Mouse (Mus musculus): Measurements from ENCODE around the gene Olfr608. TPM values are rescaled to one million over a fixed set of nuclear protein-coding genes. Genes with fewer than 3 reads are reported as not detected.
"Not testable (repeated sequence)": the region's sequence is repeated elsewhere in the genome, so short reads cannot be mapped to it uniquely, and the experiment has no call there.

The Olfr608 gene
- polyA plus RNA-seq, 2 experiments, result not detected

- WGBS, result 79% methylated on average over 2 of the region's 2 CpGs
- H3K9me3 ChIP-seq (ENCODE audit: control insufficient read depth, low read length), result no peaks in the 10 kb centered on the region
- no peaks in the 10 kb centered on the region for H3K4me1 ChIP-seq (ENCODE audit: control insufficient read depth, insufficient read depth, low read length)
- no peaks in the 10 kb centered on the region for H3K27me3 ChIP-seq (ENCODE audit: control insufficient read depth, insufficient read depth, low read length)
- no peak for TF ChIP-seq POLR2A (IDR thresholded peaks at IDR 0.05; ENCODE audit: borderline replicate concordance, extremely low read depth, insufficient read depth, insufficient read length)
- no peak within 1 kb of the TSS for H3K4me3 ChIP-seq (replicated peaks; ENCODE audit: low read length)
- H3K9ac ChIP-seq (ENCODE audit: low read depth, low read length, severe bottlenecking), result no peak within 1 kb of the TSS
- ATAC-seq (ENCODE audit: low FRiP score, low read depth), result no peak
- no peak within 1 kb of the TSS for H3K4me2 ChIP-seq (replicated peaks; ENCODE audit: low read depth, low read length, severe bottlenecking)
- DNase-seq (ENCODE audit: low spot score), result no peak
- no peak within 1 kb of the TSS for H3K27ac ChIP-seq (replicated peaks; ENCODE audit: low read depth, low read length)
- H3K36me3 ChIP-seq (ENCODE audit: control insufficient read depth, insufficient read depth, low read length), result no peaks in the 10 kb centered on the region
Observed at GRCm38 (mm10) chr7:103512022-103512421, 42.3 kb downstream of the Olfr608 start, which contains the start of gene Olfr610. TSS of gene Olfr610 (minus strand) at chr7:103512122.

GRCm38 (mm10) chr7:103520746-103521145 lies 51.1 kb downstream of the Olfr608 start, which contains the start of gene Olfr611:
TSS of gene Olfr611 (minus strand) at chr7:103520846.
- not testable (repeated sequence) for H3K36me3 ChIP-seq (ENCODE audit: control insufficient read depth, insufficient read depth, low read length); H3K4me3 ChIP-seq (replicated peaks; ENCODE audit: low read length); H3K4me2 ChIP-seq (replicated peaks; ENCODE audit: low read depth, low read length, severe bottlenecking); ATAC-seq (ENCODE audit: low FRiP score, low read depth); H3K27ac ChIP-seq (replicated peaks; ENCODE audit: low read depth, low read length); H3K9me3 ChIP-seq (ENCODE audit: control insufficient read depth, low read length); H3K4me1 ChIP-seq (ENCODE audit: control insufficient read depth, insufficient read depth, low read length); DNase-seq (ENCODE audit: low spot score); H3K9ac ChIP-seq (ENCODE audit: low read depth, low read length, severe bottlenecking); H3K27me3 ChIP-seq (ENCODE audit: control insufficient read depth, insufficient read depth, low read length)
- 74% methylated on average over 1 of the region's 1 CpGs for WGBS

Other genes starting within 250 kb of the Olfr608 start
- gene Usp17ld, start 217.4 kb upstream of the Olfr608 start, polyA plus RNA-seq (2012; rRNA removed), result not detected in 2 replicates
- gene Usp17ld, start 217.4 kb upstream of the Olfr608 start, polyA plus RNA-seq (2014; fragmentation: Nextera tagmentation; extraction: Ambion mirVana), result not detected in 2 replicates
- not detected in 2 replicates for gene Olfr596, start 164.2 kb upstream of the Olfr608 start, polyA plus RNA-seq (2012; rRNA removed)
- gene Olfr596, start 164.2 kb upstream of the Olfr608 start, polyA plus RNA-seq (2014; fragmentation: Nextera tagmentation; extraction: Ambion mirVana), result not detected in 2 replicates
- not detected in 2 replicates for gene Olfr597, start 153.6 kb upstream of the Olfr608 start, polyA plus RNA-seq (2012; rRNA removed)
- not detected in 2 replicates for gene Olfr597, start 153.6 kb upstream of the Olfr608 start, polyA plus RNA-seq (2014; fragmentation: Nextera tagmentation; extraction: Ambion mirVana)
- gene Olfr598, start 146.3 kb upstream of the Olfr608 start, polyA plus RNA-seq (2012; rRNA removed), result not detected in 2 replicates
- not detected in 2 replicates for gene Olfr598, start 146.3 kb upstream of the Olfr608 start, polyA plus RNA-seq (2014; fragmentation: Nextera tagmentation; extraction: Ambion mirVana)
- gene Olfr599, start 134.0 kb upstream of the Olfr608 start, polyA plus RNA-seq (2012; rRNA removed), result not detected in 2 replicates
- gene Olfr599, start 134.0 kb upstream of the Olfr608 start, polyA plus RNA-seq (2014; fragmentation: Nextera tagmentation; extraction: Ambion mirVana), result not detected in 2 replicates
- gene Olfr600, start 120.2 kb upstream of the Olfr608 start, polyA plus RNA-seq (2012; rRNA removed), result not detected in 2 replicates
- not detected in 2 replicates for gene Olfr600, start 120.2 kb upstream of the Olfr608 start, polyA plus RNA-seq (2014; fragmentation: Nextera tagmentation; extraction: Ambion mirVana)
- not detected in 2 replicates for gene Olfr601, start 107.2 kb upstream of the Olfr608 start, polyA plus RNA-seq (2012; rRNA removed)
- not detected in 2 replicates for gene Olfr601, start 107.2 kb upstream of the Olfr608 start, polyA plus RNA-seq (2014; fragmentation: Nextera tagmentation; extraction: Ambion mirVana)
- gene Olfr603, start 83.7 kb upstream of the Olfr608 start, polyA plus RNA-seq (2012; rRNA removed), result not detected in 2 replicates
- not detected in 2 replicates for gene Olfr603, start 83.7 kb upstream of the Olfr608 start, polyA plus RNA-seq (2014; fragmentation: Nextera tagmentation; extraction: Ambion mirVana)
- not detected in 2 replicates for gene Usp17lc, start 54.8 kb upstream of the Olfr608 start, polyA plus RNA-seq (2012; rRNA removed)
- gene Usp17lc, start 54.8 kb upstream of the Olfr608 start, polyA plus RNA-seq (2014; fragmentation: Nextera tagmentation; extraction: Ambion mirVana), result not detected in 2 replicates
- gene Olfr605, start 24.4 kb upstream of the Olfr608 start, polyA plus RNA-seq (2012; rRNA removed), result not detected in 2 replicates
- not detected in 2 replicates for gene Olfr605, start 24.4 kb upstream of the Olfr608 start, polyA plus RNA-seq (2014; fragmentation: Nextera tagmentation; extraction: Ambion mirVana)
- gene Olfr606, start 20.8 kb upstream of the Olfr608 start, polyA plus RNA-seq (2012; rRNA removed), result not detected in 2 replicates
- not detected in 2 replicates for gene Olfr606, start 20.8 kb upstream of the Olfr608 start, polyA plus RNA-seq (2014; fragmentation: Nextera tagmentation; extraction: Ambion mirVana)
- gene Olfr607, start 5.7 kb upstream of the Olfr608 start, polyA plus RNA-seq (2012; rRNA removed), result not detected in 2 replicates
- not detected in 2 replicates for gene Olfr607, start 5.7 kb upstream of the Olfr608 start, polyA plus RNA-seq (2014; fragmentation: Nextera tagmentation; extraction: Ambion mirVana)
- not detected in 2 replicates for gene Olfr609, start 28.2 kb downstream of the Olfr608 start, polyA plus RNA-seq (2012; rRNA removed)
- gene Olfr609, start 28.2 kb downstream of the Olfr608 start, polyA plus RNA-seq (2014; fragmentation: Nextera tagmentation; extraction: Ambion mirVana), result not detected in 2 replicates
- not detected in 2 replicates for gene Olfr610, start 42.2 kb downstream of the Olfr608 start, polyA plus RNA-seq (2012; rRNA removed)
- gene Olfr610, start 42.2 kb downstream of the Olfr608 start, polyA plus RNA-seq (2014; fragmentation: Nextera tagmentation; extraction: Ambion mirVana), result not detected in 2 replicates
- not detected in 2 replicates for gene Olfr611, start 51.0 kb downstream of the Olfr608 start, polyA plus RNA-seq (2012; rRNA removed)
- gene Olfr611, start 51.0 kb downstream of the Olfr608 start, polyA plus RNA-seq (2014; fragmentation: Nextera tagmentation; extraction: Ambion mirVana), result not detected in 2 replicates
- gene Olfr612, start 72.8 kb downstream of the Olfr608 start, polyA plus RNA-seq (2012; rRNA removed), result not detected in 2 replicates
- not detected in 2 replicates for gene Olfr612, start 72.8 kb downstream of the Olfr608 start, polyA plus RNA-seq (2014; fragmentation: Nextera tagmentation; extraction: Ambion mirVana)
- gene Olfr613, start 78.2 kb downstream of the Olfr608 start, polyA plus RNA-seq (2012; rRNA removed), result not detected in 2 replicates
- not detected in 2 replicates for gene Olfr613, start 78.2 kb downstream of the Olfr608 start, polyA plus RNA-seq (2014; fragmentation: Nextera tagmentation; extraction: Ambion mirVana)
- not detected in 2 replicates for gene Olfr615, start 86.2 kb downstream of the Olfr608 start, polyA plus RNA-seq (2012; rRNA removed)
- gene Olfr615, start 86.2 kb downstream of the Olfr608 start, polyA plus RNA-seq (2014; fragmentation: Nextera tagmentation; extraction: Ambion mirVana), result not detected in 2 replicates
- gene Olfr616, start 99.3 kb downstream of the Olfr608 start, polyA plus RNA-seq (2012; rRNA removed), result not detected in 2 replicates
- not detected in 2 replicates for gene Olfr616, start 99.3 kb downstream of the Olfr608 start, polyA plus RNA-seq (2014; fragmentation: Nextera tagmentation; extraction: Ambion mirVana)
- gene Olfr617, start 103.2 kb downstream of the Olfr608 start, polyA plus RNA-seq (2012; rRNA removed), result not detected in 2 replicates
- gene Olfr617, start 103.2 kb downstream of the Olfr608 start, polyA plus RNA-seq (2014; fragmentation: Nextera tagmentation; extraction: Ambion mirVana), result not detected in 2 replicates
- not detected in 2 replicates for gene Olfr618, start 120.2 kb downstream of the Olfr608 start, polyA plus RNA-seq (2012; rRNA removed)
- not detected in 2 replicates for gene Olfr618, start 120.2 kb downstream of the Olfr608 start, polyA plus RNA-seq (2014; fragmentation: Nextera tagmentation; extraction: Ambion mirVana)
- not detected in 2 replicates for gene Olfr619, start 130.7 kb downstream of the Olfr608 start, polyA plus RNA-seq (2012; rRNA removed)
- not detected in 2 replicates for gene Olfr619, start 130.7 kb downstream of the Olfr608 start, polyA plus RNA-seq (2014; fragmentation: Nextera tagmentation; extraction: Ambion mirVana)
- gene Olfr620, start 142.7 kb downstream of the Olfr608 start, polyA plus RNA-seq (2012; rRNA removed), result not detected in 2 replicates
- not detected in 2 replicates for gene Olfr620, start 142.7 kb downstream of the Olfr608 start, polyA plus RNA-seq (2014; fragmentation: Nextera tagmentation; extraction: Ambion mirVana)
- gene Olfr622, start 172.8 kb downstream of the Olfr608 start, polyA plus RNA-seq (2012; rRNA removed), result not detected in 2 replicates
- gene Olfr622, start 172.8 kb downstream of the Olfr608 start, polyA plus RNA-seq (2014; fragmentation: Nextera tagmentation; extraction: Ambion mirVana), result not detected in 2 replicates
- not detected in 2 replicates for gene Olfr623, start 193.8 kb downstream of the Olfr608 start, polyA plus RNA-seq (2012; rRNA removed)
- gene Olfr623, start 193.8 kb downstream of the Olfr608 start, polyA plus RNA-seq (2014; fragmentation: Nextera tagmentation; extraction: Ambion mirVana), result not detected in 2 replicates
- gene Olfr624, start 201.3 kb downstream of the Olfr608 start, polyA plus RNA-seq (2012; rRNA removed), result 0.03 TPM in 1 of 2 replicates, not detected in the other
- 0.06 and 0.07 TPM in 2 replicates for gene Olfr624, start 201.3 kb downstream of the Olfr608 start, polyA plus RNA-seq (2014; fragmentation: Nextera tagmentation; extraction: Ambion mirVana)
- not detected in 2 replicates for gene Olfr625-ps1, start 212.8 kb downstream of the Olfr608 start, polyA plus RNA-seq (2012; rRNA removed)
- gene Olfr625-ps1, start 212.8 kb downstream of the Olfr608 start, polyA plus RNA-seq (2014; fragmentation: Nextera tagmentation; extraction: Ambion mirVana), result not detected in 2 replicates
- not detected in 2 replicates for gene Olfr243, start 244.8 kb downstream of the Olfr608 start, polyA plus RNA-seq (2012; rRNA removed)
- gene Olfr243, start 244.8 kb downstream of the Olfr608 start, polyA plus RNA-seq (2014; fragmentation: Nextera tagmentation; extraction: Ambion mirVana), result not detected in 2 replicates